Mouse (Mus musculus) lung, postnatal 0 days (tissue): ENCODE measurements around the gene Efcab1. TPM values are rescaled to one million over a fixed set of nuclear protein-coding genes. Genes with fewer than 3 reads are reported as not detected.

Experiments
- ATAC-seq: fragments of 200-750 bp; cut with Nextera tagmentation; 2 replicates; pipeline ENCODE4 v1.8.0; 2017; ENCODE audit warnings: moderate library complexity
- DNase-seq: peaks from one replicate; pipeline ENCODE4 v3.0.0-alpha.2; 2016; ENCODE audit warnings: low spot score
- H3K27ac ChIP-seq: fragments of 300-500 bp; sonication (generic); 2 replicates; pipeline ENCODE4 v1.5.1; 2014; ENCODE audit warnings: antibody characterized with exemption, mild to moderate bottlenecking, low read length, mixed read lengths
- H3K27me3 ChIP-seq: fragments of 300-500 bp; sonication (generic); replicated peaks from 2 replicates; pipeline ENCODE4 v1.6.1; 2014; ENCODE audit warnings: low read length, mixed read lengths; ENCODE audit not compliant: insufficient read depth
- H3K36me3 ChIP-seq: fragments of 300-500 bp; sonication (generic); 2 replicates; pipeline ENCODE4 v1.6.1; 2014; ENCODE audit warnings: low read length, mixed read lengths; ENCODE audit not compliant: insufficient read depth
- H3K4me1 ChIP-seq: fragments of 300-500 bp; sonication (generic); 2 replicates; pipeline ENCODE4 v1.6.1; 2014; ENCODE audit warnings: antibody characterized with exemption, low read depth, low read length, mixed read lengths; ENCODE audit not compliant: insufficient read depth
- H3K4me2 ChIP-seq: fragments of 300-500 bp; sonication (generic); replicated peaks from 2 replicates; pipeline ENCODE4 v1.6.1; 2014; ENCODE audit warnings: low read depth, mild to moderate bottlenecking, low read length, moderate library complexity, mixed read lengths
- H3K4me3 ChIP-seq: fragments of 300-500 bp; sonication (generic); 2 replicates; pipeline ENCODE4 v1.5.1; 2014; ENCODE audit warnings: low read depth, low read length
- H3K9ac ChIP-seq: fragments of 300-500 bp; sonication (generic); replicated peaks from 2 replicates; pipeline ENCODE4 v1.6.1; 2014; ENCODE audit warnings: low read depth, mild to moderate bottlenecking
- H3K9me3 ChIP-seq: fragments of 300-500 bp; sonication (generic); 2 replicates; pipeline ENCODE4 v1.6.1; 2016; ENCODE audit warnings: low read length, mixed read lengths
- CTCF ChIP-seq: IDR thresholded peaks from 2 replicates; pipeline ENCODE4 v1.5.1; 2016; ENCODE audit warnings: antibody characterized with exemption, mild to moderate bottlenecking
- EP300 ChIP-seq: IDR thresholded peaks from 2 replicates; pipeline ENCODE4 v1.6.1; 2016; ENCODE audit warnings: antibody characterized with exemption, mild to moderate bottlenecking, control low read depth
- WGBS: fragments of 180-500 bp; shearing (Covaris S2); extraction: QIAGEN DNeasy Blood & Tissue Kit; methylation state at CpG from one replicate; pipeline ENCODE4 v1.1.7; 2014; 5-methylcytosine and 5-hydroxymethylcytosine counted together
- polyA plus RNA-seq: library from polyadenylated mRNA; unstranded; fragments of >200 nt; fragmentation: Nextera tagmentation; extraction: Ambion mirVana; gene quantifications from 2 replicates; pipeline ENCODE4 v1.2.1, GENCODE M21; 2015

Efcab1 gene
- polyA plus RNA-seq, 1 experiment from 2014 or later = 11.4 TPM

DNA sequence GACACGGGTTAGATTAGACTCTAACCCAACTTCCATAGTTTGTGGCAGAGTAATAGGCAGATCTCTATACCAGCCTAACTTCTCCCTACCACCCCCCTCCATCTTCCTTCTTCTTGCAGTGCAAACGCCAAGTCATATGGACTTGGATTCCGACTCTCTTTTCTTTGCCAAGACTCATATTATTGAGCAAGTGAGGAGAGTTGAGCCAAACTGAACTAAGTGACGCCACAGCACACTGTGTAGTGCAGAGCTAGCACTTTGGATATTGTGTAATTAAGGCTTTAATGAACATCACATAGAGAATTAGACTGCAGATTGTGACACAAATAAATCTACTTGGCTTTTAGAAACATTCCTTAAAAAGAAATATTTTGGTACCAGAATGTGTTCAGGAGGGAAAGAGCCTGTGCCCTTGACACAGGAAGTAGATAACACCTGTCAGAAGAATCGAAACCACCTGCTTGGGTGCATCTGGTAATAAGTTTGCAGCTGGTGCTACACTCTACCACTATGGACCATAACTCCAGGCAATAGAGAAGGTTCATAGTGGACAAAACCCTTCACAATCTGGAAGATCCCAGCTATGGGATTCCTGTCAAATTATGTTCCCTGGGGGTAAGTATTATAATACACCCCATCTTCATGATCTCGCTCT is 83.3 kb downstream of the Efcab1 start:
- H3K4me1 ChIP-seq = peaks cover 4% of the 10 kb centered on the region; the same call in 1 of the 2 replicates
- H3K9me3 ChIP-seq = no peaks in the 10 kb centered on the region
- H3K9ac ChIP-seq = no peak overlapping the region
- DNase-seq (peak; percentile 92), ATAC-seq (peak; percentile 96)
- no peaks in the 10 kb centered on the region for H3K36me3 ChIP-seq
- no peaks in the 10 kb centered on the region for H3K27me3 ChIP-seq
- no peak overlapping the region for H3K27ac ChIP-seq
- H3K4me3 ChIP-seq = no peak overlapping the region
- 51% methylated on average over 6 of the region's 6 CpGs for WGBS
- no peak overlapping the region for H3K4me2 ChIP-seq
- TF ChIP-seq CTCF (no peak), EP300 (peak; percentile 82)

DNA sequence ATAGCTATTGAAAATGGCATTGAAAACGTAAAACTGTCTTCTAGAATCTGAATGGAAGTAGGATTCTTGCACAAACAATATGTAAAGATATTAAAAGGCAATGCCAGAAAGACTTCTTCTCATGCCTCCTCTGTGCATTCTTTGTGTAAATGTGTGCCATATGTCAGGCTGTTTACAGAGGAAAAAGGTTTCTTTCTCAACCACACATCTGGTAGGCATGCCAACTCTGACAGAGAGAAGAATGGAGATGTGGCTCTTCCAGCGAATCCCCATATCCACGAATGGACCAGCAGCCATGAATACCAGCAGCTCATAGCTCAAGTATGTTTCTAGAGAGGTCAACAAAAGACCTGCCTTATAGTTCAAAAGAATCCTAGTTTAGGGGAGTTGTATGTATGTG is 84.6 kb downstream of the Efcab1 start:
- Histone ChIP-seq H3K9me3 (no peaks in the 10 kb centered on the region), H3K9ac (no peak overlapping the region), H3K27me3 (no peaks in the 10 kb centered on the region), H3K27ac (no peak overlapping the region), H3K4me3 (no peak overlapping the region), H3K4me2 (no peak overlapping the region), H3K36me3 (no peaks in the 10 kb centered on the region), H3K4me1 (peaks cover 4% of the 10 kb centered on the region; the same call in 1 of the 2 replicates)
- 74% methylated on average over 3 of the region's 3 CpGs for WGBS
- ATAC-seq (no peak), DNase-seq (no peak)
- TF ChIP-seq EP300 = no peak
- TF ChIP-seq CTCF = no peak

DNA sequence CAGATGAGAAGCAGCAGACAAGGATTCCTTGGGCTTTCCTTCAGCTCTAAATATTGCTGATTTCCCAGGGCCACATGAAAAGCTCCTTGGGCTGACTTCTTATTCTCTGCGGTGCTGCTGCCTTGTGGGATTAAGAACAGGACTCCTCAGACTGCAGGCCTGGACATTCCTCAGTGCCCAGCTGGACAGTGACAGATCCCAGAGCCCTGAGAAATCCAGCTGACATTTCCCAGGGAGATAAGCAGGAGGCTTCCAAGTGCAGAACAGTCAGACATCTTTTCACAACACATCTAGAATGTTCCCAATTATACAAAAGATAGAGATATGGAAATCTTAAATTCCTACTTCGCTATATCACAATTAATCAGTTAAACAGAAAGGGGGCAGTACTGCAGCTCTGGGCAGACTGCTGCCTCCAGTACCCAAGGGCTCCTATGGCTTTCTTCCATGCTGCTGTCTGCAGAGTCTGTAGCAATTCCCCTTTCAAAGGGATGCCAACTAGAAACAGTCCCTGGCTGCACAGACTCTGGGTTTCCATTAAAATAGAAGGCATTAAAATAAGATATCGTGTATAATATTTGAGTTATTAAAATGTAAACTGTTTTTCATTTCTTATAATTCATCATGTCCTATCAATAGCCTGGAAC is 86.2 kb downstream of the Efcab1 start:
- 0 out of 2 replicates have a peak, but pooled peaks have one; percentile 17 for TF ChIP-seq CTCF
- no peak for TF ChIP-seq EP300
- H3K9ac ChIP-seq = no peak overlapping the region
- WGBS = 71% methylated on average over 3 of the region's 3 CpGs
- DNase-seq (no peak), ATAC-seq (no peak; the same call in 1 of the 2 replicates)
- H3K4me2 ChIP-seq = no peak overlapping the region
- no peak overlapping the region for H3K27ac ChIP-seq
- H3K4me3 ChIP-seq = no peak overlapping the region
- no peaks in the 10 kb centered on the region for H3K27me3 ChIP-seq
- H3K4me1 ChIP-seq = peaks cover 4% of the 10 kb centered on the region; the same call in 1 of the 2 replicates
- no peaks in the 10 kb centered on the region for H3K9me3 ChIP-seq
- no peaks in the 10 kb centered on the region for H3K36me3 ChIP-seq

DNA sequence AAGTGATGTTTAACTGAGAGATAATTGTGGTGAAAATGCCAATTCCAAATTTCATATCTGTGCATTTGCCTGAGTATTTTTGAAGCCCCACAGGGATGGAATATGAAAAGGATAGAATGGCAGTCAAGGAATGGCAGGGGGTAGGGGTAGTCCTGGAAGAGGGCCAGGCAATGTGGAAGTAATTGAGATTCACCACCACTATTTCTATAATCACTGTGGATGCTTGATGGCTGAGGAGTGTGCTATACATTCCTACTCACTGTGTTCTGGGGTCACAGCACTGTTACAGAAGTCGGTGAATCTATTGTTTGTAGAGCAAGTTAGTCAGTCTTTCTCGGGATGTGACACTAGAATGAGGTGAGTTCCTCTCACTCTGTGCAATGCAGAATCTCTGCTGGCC is 108.3 kb downstream of the Efcab1 start:
- ATAC-seq = no peak
- Histone ChIP-seq H3K9ac (no peak overlapping the region), H3K27me3 (no peaks in the 10 kb centered on the region), H3K4me2 (no peak overlapping the region), H3K36me3 (no peaks in the 10 kb centered on the region), H3K4me1 (no peaks in the 10 kb centered on the region), H3K4me3 (no peak overlapping the region), H3K27ac (no peak overlapping the region), H3K9me3 (no peaks in the 10 kb centered on the region)
- 59% methylated on average over 2 of the region's 2 CpGs for WGBS
- no peak for DNase-seq
- TF ChIP-seq CTCF = no peak
- no peak for TF ChIP-seq EP300
